Mouse (Mus musculus) neural tube, embryonic 10.5 days (tissue): ENCODE results near the gene Kmt5a.

Experiments used
- DNase-seq: peaks from one replicate; pipeline ENCODE4 v3.0.0-alpha.2; 2017; ENCODE audit warnings: low spot score; ENCODE audit errors: extremely low spot score

The Kmt5a gene

GRCm38 (mm10) chr5:124439447-124440093 is at the start of gene Kmt5a:
Gene Kmt5a (plus strand): TSS chr5:124439930.
- DNase-seq, result peak; percentile 92

DNA sequence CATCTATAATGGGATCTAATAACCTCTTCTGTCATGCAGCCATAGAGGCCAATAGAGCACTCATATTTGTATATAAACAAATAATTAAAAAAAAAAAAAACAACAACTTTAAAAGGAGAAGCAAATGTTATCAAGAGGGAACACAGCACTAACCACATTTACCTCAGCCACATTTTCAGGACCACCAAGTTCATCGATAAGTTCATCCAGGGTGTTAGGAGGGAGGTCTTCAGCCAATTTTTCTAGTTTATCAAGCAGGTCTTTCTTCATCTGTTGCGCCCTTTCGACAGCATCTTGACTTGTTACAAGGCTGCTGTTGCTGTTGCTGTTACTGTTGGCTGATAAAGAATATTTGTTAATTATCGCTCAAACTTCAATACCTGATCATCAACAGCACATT is 47.3 kb upstream of the Kmt5a start:
- no peak for DNase-seq

GRCm38 (mm10) chr5:124393726-124394125 is 46.0 kb upstream of the Kmt5a start:
- no peak for DNase-seq

DNA sequence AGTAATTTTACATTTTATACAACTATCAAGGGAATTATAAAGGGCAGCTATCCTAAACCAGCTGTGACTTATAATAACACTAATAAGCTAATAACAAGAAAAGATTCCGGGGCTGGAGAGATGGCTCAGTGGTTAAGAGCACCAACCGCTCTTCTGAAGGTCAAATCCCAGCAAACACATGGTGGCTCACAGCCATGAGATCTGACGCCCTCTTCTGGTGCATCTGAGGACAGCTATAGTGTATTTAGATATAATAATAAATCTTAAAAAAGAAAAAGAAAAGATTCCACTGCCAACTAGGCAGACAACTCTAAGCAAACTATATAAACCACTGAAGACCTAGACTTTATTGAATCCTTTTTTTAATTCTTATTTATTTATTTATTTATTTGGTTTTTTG is 28.9 kb upstream of the Kmt5a start:
- DNase-seq, result no peak

GRCm38 (mm10) chr5:124412163-124412562 is 27.6 kb upstream of the Kmt5a start:
- DNase-seq, result no peak

DNA sequence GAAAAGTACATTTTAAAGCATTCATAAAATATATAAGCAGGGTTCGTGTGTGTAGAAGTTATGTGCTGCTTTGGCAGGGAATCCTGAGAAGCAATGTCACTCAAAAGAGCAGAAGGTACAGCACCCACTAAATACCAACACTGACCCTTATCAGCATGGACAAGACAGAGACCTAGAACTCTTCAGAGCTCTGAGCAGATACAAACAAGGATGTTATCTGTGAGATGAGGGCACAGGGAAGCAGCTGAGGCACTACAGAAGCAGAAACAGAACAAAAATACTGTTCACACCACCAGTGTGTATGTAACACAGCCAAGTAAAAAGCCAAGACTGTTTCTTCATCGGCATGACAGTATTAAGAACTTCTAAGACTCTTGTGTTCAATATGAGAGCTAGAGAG is 20.8 kb upstream of the Kmt5a start:
- DNase-seq, result no peak

DNA sequence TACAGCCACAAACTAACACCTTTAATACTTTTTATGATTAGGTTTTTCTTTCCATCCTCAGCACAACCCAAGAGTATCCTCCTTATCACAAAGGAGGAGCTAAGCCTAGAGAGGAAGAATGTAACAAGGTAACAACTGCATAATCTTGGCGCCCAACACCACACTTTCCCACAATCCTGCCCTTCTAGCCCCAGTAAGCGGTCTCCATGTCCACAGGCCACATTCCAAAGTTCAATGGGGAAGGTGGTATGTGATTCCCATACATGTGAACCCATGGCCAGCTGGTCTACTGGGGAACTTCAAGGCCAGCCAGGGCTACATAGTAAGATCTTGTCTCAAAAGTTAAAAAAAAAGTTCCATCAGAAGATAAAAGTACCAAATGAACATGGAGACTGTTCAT is 17.9 kb upstream of the Kmt5a start:
- no peak for DNase-seq

DNA sequence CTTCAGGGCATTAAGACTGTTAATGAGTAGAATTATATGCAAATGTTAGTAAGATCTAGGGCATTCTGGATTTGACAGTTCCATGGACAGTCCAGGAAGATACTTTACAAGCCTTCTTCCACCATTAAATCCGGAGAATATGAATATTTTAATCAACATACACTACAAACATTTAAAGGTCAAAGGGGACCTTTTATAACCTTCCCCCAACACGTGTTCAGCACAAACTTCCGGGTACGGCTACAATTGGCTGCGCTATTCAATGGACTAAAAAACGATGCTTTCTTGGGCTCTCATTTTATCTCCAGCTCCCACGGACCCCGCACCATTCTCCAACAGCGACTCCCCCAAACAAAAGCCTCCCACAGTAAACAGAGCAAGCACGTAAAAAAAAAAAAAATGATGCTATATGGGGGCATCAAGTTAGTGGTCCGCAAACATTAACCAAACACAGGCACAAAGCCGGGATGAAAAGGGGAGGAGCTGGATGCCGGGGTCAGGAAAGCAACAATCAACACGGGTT is 15.5 kb upstream of the Kmt5a start:
- no peak for DNase-seq

- no peak for DNase-seq
These were observed 14.9 kb upstream of the Kmt5a start for GRCm38 (mm10) chr5:124424723-124425411.

- peak; percentile 98 for DNase-seq
These were observed 14.1 kb upstream of the Kmt5a start, which contains the start of gene Sbno1 for GRCm38 (mm10) chr5:124425412-124426259. Gene Sbno1 (minus strand): TSS chr5:124426001.

- DNase-seq, result no peak
These were observed 13.2 kb upstream of the Kmt5a start for GRCm38 (mm10) chr5:124426475-124427071.

GRCm38 (mm10) chr5:124432398-124433012 is 7.2 kb upstream of the Kmt5a start:
- DNase-seq, result peak; percentile 46

DNA sequence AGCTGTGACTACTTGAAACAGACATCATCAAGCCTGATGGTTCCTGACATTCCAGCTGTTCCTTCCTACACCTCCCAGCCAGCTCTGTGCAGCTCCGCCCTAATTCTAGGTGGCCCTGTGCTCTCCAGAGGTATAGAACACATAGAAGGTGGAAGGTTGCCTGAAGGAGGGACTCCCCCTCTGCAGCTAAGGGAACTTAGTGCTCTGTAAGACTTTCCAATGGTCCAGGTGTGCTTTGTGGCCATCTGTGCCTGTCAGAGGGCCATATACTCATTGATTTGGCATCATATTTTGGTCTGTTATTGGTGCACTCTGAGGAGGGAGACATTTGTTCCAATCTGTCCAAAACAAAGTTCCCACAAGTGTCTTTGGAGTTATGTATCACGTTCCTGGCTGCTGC is 6.7 kb upstream of the Kmt5a start:
- DNase-seq, result no peak

- no peak for DNase-seq
These were observed 1.5 kb upstream of the Kmt5a start for GRCm38 (mm10) chr5:124438229-124438628.

GRCm38 (mm10) chr5:124438746-124439145 is 984 bp upstream of the Kmt5a start:
- no peak for DNase-seq

GRCm38 (mm10) chr5:124440094-124440701 is 468 bp downstream of the Kmt5a start:
- no peak for DNase-seq

DNA sequence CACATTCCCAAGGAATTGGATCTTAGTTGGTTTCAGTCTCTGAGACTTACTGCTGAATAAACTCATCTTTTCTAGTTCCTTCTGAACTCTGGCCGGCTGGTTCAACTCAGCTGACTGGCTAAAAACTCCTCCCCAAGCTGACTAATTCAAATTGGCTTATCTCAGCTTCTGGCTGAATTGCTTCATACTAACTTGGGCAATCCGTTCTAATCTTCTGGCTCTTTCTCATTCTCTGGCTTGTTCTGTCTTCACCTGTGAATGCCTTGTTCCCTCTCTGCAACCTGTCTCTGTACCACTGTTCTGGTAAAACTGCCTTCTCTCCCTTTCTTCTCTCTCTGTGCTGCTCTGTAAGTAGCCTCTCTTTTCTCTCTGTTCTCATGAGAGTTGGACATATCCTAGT is 2.9 kb downstream of the Kmt5a start:
- DNase-seq, result no peak

DNA sequence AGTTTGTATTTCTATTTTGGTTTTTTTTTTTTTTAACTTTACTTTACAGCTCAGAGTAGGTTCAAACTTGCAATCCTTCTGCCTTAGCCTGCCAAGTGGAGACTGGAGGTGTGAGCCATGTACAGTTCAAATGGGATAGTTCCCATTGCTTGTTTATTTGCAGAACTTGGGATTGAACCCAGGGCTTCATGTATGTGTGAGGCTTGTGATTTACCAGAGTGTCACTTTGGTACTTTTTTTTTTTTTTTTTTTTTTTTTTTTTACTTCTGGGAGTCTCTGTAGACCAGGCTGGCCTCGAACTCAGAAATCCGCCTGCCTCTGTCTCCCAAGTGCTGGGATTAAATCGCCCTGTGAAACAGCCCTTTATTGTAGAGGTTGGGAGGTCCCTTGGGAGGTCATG is 4.5 kb downstream of the Kmt5a start:
- no peak for DNase-seq

- peak; percentile 76 for DNase-seq
These were observed 5.2 kb downstream of the Kmt5a start for GRCm38 (mm10) chr5:124444661-124445561.
